Mouse (Mus musculus) brain, embryonic 14.5 days (tissue): Measurements from ENCODE around the gene Gm11444. TPM values are rescaled to one million over a fixed set of nuclear protein-coding genes. Genes with fewer than 3 reads are reported as not detected.

Source experiments
- DNase-seq: peaks from one replicate; pipeline ENCODE4 v3.0.0-alpha.2; 2011; ENCODE audit warnings: low read depth
- CTCF ChIP-seq: fragments of 200-500 bp; IDR thresholded peaks from 2 replicates; pipeline ENCODE4 v1.5.1; 2012; ENCODE audit warnings: inconsistent platforms, mild to moderate bottlenecking, moderate library complexity, borderline replicate concordance; ENCODE audit not compliant: insufficient read depth, insufficient read length; ENCODE audit errors: extremely low read depth
- POLR2A ChIP-seq: fragments of 200-500 bp; IDR thresholded peaks from 2 replicates; pipeline ENCODE4 v1.6.1; 2012; ENCODE audit warnings: mild to moderate bottlenecking, inconsistent platforms, borderline replicate concordance; ENCODE audit not compliant: poor library complexity, insufficient read depth, insufficient read length, severe bottlenecking; ENCODE audit errors: extremely low read depth
- polyA plus RNA-seq: library from polyadenylated mRNA; depleted of rRNA; stranded (reverse); fragments of >200 nt; gene quantifications from 2 replicates; pipeline ENCODE4 v1.2.3, GENCODE M21; 2012

The Gm11444 gene
- polyA plus RNA-seq, 1 experiment, result not detected

- TF ChIP-seq CTCF, result no peak
- TF ChIP-seq POLR2A, result no peak
- no peak for DNase-seq
Observed at GRCm38 (mm10) chr11:85820959-85821358, 29.2 kb downstream of the Gm11444 start.

DNA sequence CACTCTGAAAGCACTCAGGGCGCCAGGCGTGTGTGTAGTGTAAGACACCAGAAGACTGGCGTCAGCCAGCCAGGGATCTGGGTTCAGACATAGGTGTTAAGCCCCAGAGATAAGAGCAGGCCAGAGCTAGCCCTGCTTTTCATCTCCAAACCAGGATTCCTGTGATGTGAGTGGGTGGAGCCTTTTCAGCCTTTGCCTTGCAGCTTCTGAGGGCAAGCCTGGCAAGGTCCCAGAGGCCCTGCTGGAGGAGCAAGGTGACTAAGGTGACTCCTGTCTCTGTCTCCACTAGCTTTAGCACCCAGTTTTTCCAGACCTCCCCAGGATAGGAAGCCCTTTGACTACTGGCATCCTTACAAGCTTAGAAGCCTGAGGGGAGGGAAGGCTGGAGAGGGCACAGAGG is 31.7 kb downstream of the Gm11444 start:
- no peak for TF ChIP-seq CTCF
- TF ChIP-seq POLR2A, result no peak

DNA sequence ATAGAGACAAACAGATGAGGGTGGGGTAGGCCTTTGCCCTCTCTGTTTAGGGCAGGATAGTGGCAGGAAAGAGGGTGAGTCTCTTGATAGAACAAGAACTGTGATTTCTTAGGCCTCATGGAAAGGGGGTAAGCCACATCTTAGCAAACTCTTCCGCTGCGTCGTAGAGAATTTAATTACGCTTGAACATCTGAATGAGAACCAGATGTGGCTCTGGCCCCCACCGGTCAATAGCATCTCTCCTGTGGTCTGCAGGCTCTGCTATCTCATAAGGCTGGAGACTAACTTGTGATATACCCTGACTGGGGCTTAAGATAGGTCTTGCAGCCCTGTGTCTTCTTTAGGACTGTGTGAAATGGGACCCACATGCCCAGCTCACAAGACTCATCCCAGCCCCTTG is 33.7 kb downstream of the Gm11444 start:
- no peak for DNase-seq
- TF ChIP-seq CTCF, result no peak
- TF ChIP-seq POLR2A, result no peak

More for the DNA sequence above, 31.7 kb downstream of the Gm11444 start:
- DNase-seq, result no peak

- TF ChIP-seq POLR2A (no peak), CTCF (no peak)
Observed at GRCm38 (mm10) chr11:85814678-85815077, 35.5 kb downstream of the Gm11444 start.

GRCm38 (mm10) chr11:85812201-85812966 is 37.7 kb downstream of the Gm11444 start:
- no peak for TF ChIP-seq POLR2A
- no peak for TF ChIP-seq CTCF
- DNase-seq, result no peak

More at GRCm38 (mm10) chr11:85814678-85815077, 35.5 kb downstream of the Gm11444 start:
- DNase-seq, result no peak

DNA sequence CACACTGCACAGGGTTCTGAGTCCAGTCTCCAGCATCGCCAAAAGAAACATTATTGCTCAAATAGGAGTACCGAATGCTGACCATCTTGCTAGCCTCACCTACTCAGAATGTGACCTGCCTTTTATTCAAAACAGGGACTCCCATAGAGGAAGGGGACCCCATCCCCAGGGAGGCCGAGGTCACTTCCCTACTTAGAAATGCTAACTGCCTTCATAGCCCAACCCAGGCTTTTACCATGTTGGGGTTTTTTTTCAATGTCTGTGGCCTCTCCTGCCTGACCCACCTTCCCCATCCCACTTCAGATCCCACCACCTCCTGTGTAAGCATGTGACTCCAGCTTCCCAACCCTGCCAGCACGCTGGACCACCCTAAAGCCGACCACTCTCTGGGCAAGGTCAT is 38.5 kb downstream of the Gm11444 start:
- DNase-seq, result no peak
- TF ChIP-seq CTCF (no peak), POLR2A (no peak)

GRCm38 (mm10) chr11:85811229-85811628 is 38.9 kb downstream of the Gm11444 start:
- DNase-seq, result no peak
- TF ChIP-seq CTCF (no peak), POLR2A (no peak)

- no peak for TF ChIP-seq POLR2A
- TF ChIP-seq CTCF, result no peak
- DNase-seq, result no peak
Observed at GRCm38 (mm10) chr11:85807353-85807752, 42.8 kb downstream of the Gm11444 start.

DNA sequence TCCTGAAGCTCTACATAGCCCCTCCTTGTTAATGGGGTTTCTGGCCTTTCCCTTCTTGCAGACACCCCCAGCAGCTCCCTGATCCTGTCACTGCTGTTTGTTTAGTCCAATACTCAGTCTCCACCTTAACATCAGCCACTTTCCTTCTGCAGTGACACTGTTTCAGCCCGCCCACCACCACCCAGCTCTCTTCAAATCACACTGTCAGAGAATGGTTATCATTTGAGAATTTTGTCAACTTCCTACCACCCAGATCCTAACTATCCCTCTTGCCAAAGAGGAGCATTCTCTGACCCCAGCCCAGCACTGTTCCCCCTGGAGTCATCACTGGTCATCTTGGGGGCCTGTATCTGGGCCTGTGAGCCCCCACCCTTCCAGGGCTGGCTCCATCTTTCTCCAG is 44.4 kb downstream of the Gm11444 start:
- no peak for TF ChIP-seq CTCF
- no peak for TF ChIP-seq POLR2A
- no peak for DNase-seq

DNA sequence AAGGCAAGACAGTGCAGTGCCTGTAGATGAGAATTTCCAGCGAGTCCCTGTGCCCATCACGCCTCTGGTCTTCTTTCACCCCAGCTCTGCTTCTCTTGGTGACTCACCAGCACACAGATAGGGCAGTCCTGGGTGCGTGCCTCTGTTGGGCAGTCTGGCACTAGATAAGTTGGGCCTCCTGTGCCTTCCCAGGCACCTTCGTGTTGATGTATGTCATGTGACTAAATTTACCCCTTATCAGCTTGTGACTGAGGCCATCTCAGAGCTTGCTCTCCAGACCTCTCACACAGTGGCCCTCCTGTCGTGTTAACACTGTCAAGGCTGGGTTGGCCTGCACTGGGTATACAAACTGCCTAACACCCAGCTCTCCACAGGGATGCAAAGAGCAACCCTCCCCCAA is 46.1 kb downstream of the Gm11444 start:
- DNase-seq, result no peak
- TF ChIP-seq CTCF (no peak), POLR2A (no peak)

GRCm38 (mm10) chr11:85800380-85800779 is 49.8 kb downstream of the Gm11444 start:
- DNase-seq, result no peak
- no peak for TF ChIP-seq CTCF
- TF ChIP-seq POLR2A, result no peak

DNA sequence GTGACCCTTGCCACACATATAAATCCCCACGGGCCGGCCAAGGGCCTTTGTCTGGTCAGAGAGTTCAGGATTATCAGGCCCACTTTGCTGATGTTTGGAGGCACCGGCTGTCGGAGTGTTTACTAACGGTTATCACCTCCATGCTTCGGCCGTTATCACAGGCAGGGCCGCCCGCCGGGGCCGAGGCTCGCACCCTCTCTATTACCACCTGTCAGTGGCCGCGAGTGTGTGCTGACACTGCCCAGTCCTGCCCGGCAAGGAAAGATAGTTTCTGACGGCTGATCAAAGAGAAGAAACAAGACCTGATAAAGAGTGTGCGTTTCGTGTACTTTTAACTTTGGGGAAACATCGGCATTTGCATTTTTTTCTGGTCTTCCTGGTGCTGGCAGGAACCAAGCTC is 50.3 kb downstream of the Gm11444 start:
- no peak for DNase-seq
- TF ChIP-seq CTCF, result no peak
- TF ChIP-seq POLR2A, result no peak
